Mouse (Mus musculus) embryonic fibroblast, embryonic 13.5 days (primary cell): ENCODE measurements around the gene Lmod1.

ENCODE experiments used
- CTCF ChIP-seq: IDR thresholded peaks from 2 replicates; pipeline ENCODE4 v1.5.1; 2011; ENCODE audit warnings: mild to moderate bottlenecking, control low read depth, low read length, moderate library complexity, borderline replicate concordance; ENCODE audit not compliant: insufficient read depth
- POLR2A ChIP-seq: IDR thresholded peaks from 2 replicates; pipeline ENCODE4 v1.6.1; 2011; ENCODE audit warnings: low read depth, mild to moderate bottlenecking, control low read depth, low read length, moderate library complexity

GRCm38 (mm10) chr1:135290908-135291307 lies 33.7 kb upstream of the Lmod1 start:
- TF ChIP-seq POLR2A: no peak
- no peak for TF ChIP-seq CTCF
